Mouse (Mus musculus): Measurements from ENCODE around the gene 6820408C15Rik.

DNA sequence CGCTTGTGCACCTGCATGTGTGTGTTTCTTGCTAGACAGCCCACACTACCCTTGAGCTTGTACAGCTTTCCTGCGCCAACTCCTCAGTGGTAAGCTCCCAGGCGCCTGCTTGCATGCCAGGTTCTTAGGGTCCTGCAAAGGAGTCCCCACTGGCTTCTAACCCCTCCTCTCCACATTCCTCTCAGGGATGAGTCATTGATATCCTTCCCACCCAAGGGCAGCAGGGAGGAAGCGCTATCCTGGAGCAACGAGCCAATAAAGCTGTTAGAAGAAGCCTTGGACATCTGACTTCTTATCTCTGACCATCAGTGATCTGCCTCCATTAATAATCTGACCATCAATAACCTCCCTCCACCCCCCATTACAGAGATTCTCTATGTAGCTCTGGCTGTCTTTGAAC is 47.5 kb upstream of the 6820408C15Rik start:
- no peak for TF ChIP-seq CTCF (IDR thresholded peaks at IDR 0.05; ENCODE audit: extremely low read depth, insufficient read depth, insufficient read length, insufficient replicate concordance)
- TF ChIP-seq POLR2A (IDR thresholded peaks at IDR 0.05; ENCODE audit: low read depth, low read length), result no peak

Measured in spleen, adult 2 months (tissue).